Mouse (Mus musculus): ENCODE measurements at regions not wholly inside any gene's neighbourhood (a gene's known extent, or its start where the extent isn't known, plus 50 kb on each side); places are given as distances from the start of the nearest gene placed in this dataset.

DNA sequence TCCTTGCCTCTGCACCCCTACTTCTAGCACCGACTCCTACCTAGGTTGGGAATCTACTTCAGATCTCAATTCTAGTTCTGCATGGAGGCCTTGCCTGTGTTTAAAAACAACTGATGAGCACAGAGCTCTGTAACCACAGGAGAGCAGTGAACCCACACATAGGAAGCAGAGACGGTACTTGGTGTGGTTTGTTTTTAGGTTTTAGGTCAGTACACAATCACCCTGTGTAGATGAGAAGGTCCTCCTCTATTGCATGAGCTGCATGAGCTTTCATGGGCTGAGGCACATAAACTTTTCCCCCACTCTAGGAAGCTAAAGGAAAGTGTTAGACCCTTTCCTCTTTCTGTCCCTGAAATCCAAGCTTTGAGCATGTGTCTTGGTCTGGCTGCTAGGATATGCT, 390.4 kb upstream of the Nrp1 start:
- 85% methylated on average over 2 of the region's 2 CpGs for WGBS
- H3K4me3 ChIP-seq (replicated peaks): no peak overlapping the region
- H3K27ac ChIP-seq: no peak overlapping the region
- no peak overlapping the region for H3K4me2 ChIP-seq
- H3K9ac ChIP-seq: no peak overlapping the region
- no peaks in the 10 kb centered on the region for H3K9me3 ChIP-seq (replicated peaks)
- H3K36me3 ChIP-seq: no peaks in the 10 kb centered on the region
- no peak for ATAC-seq (replicated peaks; ENCODE audit: low FRiP score)
- H3K27me3 ChIP-seq: no peaks in the 10 kb centered on the region
- 0 out of 2 replicates have a peak, but pooled peaks cover 9% of the 10 kb centered on the region for H3K4me1 ChIP-seq

DNA sequence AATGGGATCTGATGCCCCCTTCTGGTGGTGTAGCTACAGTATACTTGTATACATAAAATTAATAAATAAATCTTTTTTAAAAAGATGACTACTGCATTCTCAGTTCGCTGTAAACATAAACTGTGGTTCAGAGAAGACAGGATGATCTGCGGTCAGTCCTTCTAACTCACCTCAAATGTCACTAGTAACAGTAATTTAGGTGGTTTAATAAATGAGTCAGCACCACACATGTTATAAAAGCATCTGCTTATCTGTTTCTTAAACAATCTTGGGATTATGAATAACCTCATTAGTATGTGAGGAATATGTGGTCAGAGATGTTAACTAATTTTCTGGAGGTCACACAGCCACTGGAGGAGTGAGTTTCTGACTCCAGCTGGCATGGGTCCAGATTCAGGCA, 385.2 kb upstream of the Nrp1 start:
- no peaks in the 10 kb centered on the region for H3K36me3 ChIP-seq
- no peak for ATAC-seq (replicated peaks; ENCODE audit: low FRiP score)
- WGBS: 96% methylated on average over 2 of the region's 2 CpGs

DNA sequence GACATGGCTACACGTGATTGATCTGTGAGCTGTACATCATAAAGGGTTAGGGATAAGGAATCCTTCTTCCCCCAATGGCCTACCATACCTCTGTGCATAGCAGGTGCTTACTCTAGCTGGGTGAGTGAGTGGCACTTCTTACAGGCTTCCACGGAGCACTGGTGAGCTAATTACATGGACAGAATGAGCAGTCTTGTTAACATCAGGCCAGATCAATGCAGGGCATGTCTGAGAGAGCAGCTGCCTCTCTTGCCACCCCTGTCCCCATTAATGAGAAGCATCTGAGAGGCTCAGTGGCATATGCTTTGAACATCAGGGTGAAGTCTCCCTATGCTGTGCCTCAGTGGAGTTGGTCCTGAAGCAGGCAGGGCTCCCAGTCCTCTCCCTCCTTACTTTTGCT, 380.7 kb upstream of the Nrp1 start:
- no peak for ATAC-seq (replicated peaks; ENCODE audit: low FRiP score)
- 59% methylated on average over 2 of the region's 2 CpGs for WGBS
- Histone ChIP-seq H3K27me3 (no peaks in the 10 kb centered on the region), H3K27ac (no peak overlapping the region), H3K4me2 (no peak overlapping the region), H3K9me3 (replicated peaks) (no peaks in the 10 kb centered on the region), H3K36me3 (no peaks in the 10 kb centered on the region), H3K4me1 (no peaks in the 10 kb centered on the region), H3K9ac (no peak overlapping the region), H3K4me3 (replicated peaks) (no peak overlapping the region)

More for the DNA sequence above, 385.2 kb upstream of the Nrp1 start:
- Histone ChIP-seq H3K4me1 (no peaks in the 10 kb centered on the region), H3K27ac (no peak overlapping the region), H3K9me3 (replicated peaks) (no peaks in the 10 kb centered on the region), H3K4me2 (no peak overlapping the region), H3K9ac (no peak overlapping the region), H3K4me3 (replicated peaks) (no peak overlapping the region), H3K27me3 (no peaks in the 10 kb centered on the region)

DNA sequence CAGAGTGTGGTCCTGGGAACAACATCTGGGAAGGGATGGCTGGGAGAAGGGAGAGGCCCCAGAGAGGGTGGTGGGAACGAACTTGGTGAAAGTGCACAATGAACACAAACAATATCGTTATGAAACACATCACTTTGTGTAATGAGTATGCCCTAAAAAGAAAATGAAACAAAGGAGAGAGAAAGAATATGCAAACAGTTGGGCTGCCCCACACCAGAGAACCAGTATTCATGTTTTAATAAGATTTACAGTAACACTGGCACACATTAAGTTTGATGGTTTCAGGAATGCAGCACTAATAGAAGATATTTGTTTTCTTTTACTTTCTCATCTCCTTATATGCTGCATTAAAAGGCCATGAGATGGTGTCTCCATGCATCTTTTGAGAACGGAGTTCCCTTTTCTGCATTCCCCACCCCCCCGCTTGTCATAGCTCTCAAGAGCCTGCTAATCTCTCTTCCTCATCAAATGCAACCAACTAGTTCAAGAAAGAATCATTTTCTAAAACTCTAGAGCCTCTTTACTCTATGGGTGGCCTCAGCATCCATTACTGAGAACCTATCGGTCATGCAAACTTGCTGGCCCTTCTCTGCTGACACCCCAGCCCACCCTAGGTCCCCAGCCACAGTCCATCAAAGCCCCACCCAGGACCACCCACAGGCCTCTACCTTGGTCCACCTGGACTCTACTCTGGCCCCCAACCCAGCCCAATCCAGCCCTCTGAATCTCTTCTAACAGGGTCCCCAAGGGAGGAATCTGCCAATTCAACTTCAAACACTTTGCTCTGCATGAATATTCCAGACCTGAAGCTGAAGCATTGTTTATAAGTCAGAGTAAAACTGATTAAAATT, 379.0 kb upstream of the Nrp1 start:
- Histone ChIP-seq H3K27me3 (no peaks in the 10 kb centered on the region), H3K36me3 (no peaks in the 10 kb centered on the region), H3K9me3 (replicated peaks) (no peaks in the 10 kb centered on the region), H3K4me3 (replicated peaks) (no peak overlapping the region), H3K9ac (no peak overlapping the region), H3K4me1 (no peaks in the 10 kb centered on the region), H3K27ac (no peak overlapping the region), H3K4me2 (no peak overlapping the region)
- no peak for ATAC-seq (replicated peaks; ENCODE audit: low FRiP score)
- 72% methylated on average over 5 of the region's 5 CpGs for WGBS

DNA sequence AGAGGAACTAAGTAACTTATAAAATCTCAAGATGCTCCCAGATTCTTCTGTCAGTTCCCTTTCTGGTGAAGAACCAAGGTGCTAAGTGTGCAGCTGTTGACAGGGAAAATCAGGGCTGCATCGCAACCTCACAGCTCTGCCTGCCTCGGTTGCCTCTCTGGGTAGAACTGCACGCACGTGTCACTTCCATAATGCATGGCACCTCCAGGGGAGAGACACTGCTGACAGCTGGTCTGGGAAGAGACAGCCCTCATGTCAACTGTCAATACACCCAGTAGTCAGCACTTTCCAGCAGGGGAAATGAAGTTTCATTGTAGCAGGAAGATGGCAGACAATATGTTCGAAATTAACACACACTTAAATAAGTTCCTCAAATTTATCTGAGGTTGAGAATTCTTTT, 376.2 kb upstream of the Nrp1 start:
- no peak overlapping the region for H3K4me3 ChIP-seq (replicated peaks)
- H3K27me3 ChIP-seq: no peaks in the 10 kb centered on the region
- H3K4me2 ChIP-seq: no peak overlapping the region
- no peak for ATAC-seq (replicated peaks; ENCODE audit: low FRiP score)
- no peak overlapping the region for H3K27ac ChIP-seq
- H3K9me3 ChIP-seq (replicated peaks): no peaks in the 10 kb centered on the region
- 0 out of 2 replicates have a peak, but pooled peaks cover 3% of the 10 kb centered on the region for H3K4me1 ChIP-seq
- 76% methylated on average over 5 of the region's 5 CpGs for WGBS
- no peaks in the 10 kb centered on the region for H3K36me3 ChIP-seq
- no peak overlapping the region for H3K9ac ChIP-seq

DNA sequence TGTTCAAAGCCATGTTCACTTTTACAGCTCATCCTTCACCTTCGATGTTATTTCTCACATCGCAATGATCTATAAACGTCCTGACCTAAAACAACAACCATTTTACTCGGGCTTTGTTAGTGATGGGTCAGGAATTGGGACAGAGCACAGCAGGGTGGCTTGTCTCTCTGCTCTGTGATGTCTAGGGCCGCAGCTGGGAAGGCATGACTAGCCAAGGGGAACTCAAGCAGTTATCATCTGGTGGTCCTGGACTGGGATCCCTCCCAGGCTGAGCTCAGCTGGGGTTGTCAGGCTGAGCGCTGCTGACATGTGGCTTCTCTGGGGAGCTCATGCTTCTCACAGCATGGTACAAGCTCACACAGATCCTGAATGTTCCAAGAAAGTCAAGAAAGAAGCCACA, 372.8 kb upstream of the Nrp1 start:
- 46% methylated on average over 6 of the region's 6 CpGs for WGBS
- ATAC-seq (replicated peaks; ENCODE audit: low FRiP score): peak; percentile 86

DNA sequence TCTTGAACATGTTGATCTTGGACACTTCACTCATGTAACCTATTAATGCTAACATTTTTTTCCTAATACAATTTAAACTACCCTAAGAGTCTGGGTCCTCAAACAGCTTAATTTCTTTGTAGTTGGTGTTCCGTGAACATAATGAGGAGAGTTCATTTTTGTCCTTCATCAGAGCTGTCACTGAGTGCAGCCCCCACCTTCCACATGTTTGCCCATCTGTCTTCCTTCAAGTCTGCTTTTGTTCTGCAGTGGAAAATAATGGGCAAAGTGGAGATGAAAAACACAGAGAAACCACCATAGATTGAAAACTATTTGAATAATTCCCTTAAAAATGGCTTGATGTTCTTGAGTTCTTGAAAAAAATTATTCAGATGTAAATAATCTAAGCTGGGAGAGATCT, 369.5 kb upstream of the Nrp1 start:
- no peak for ATAC-seq (replicated peaks; ENCODE audit: low FRiP score)

More for the DNA sequence above, 372.8 kb upstream of the Nrp1 start:
- Histone ChIP-seq H3K4me3 (replicated peaks) (no peak overlapping the region), H3K9me3 (replicated peaks) (no peaks in the 10 kb centered on the region), H3K27me3 (no peaks in the 10 kb centered on the region), H3K36me3 (no peaks in the 10 kb centered on the region), H3K9ac (no peak overlapping the region), H3K27ac (no peak overlapping the region), H3K4me1 (0 out of 2 replicates have a peak, but pooled peaks cover 3% of the 10 kb centered on the region), H3K4me2 (no peak overlapping the region)

DNA sequence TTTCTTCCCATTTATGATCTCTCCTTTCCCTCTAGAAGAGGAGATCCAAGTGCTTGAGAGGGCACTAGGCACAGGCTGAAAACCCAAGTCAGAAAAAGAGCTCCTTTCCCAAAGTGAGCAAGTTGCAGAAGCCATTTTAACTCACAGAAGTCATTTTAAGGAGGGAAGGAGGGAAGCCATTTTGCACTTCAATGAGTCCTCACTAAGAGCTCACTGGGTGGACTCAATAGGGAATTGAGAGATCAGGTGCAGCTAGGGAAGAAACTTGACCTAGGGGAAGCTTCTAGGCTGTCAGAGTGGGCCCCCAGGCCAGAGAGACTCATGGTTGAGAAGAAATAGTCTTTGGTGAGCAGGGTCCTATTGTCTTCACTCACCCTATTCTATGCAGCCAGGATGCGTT, 363.5 kb upstream of the Nrp1 start:
- Histone ChIP-seq H3K9ac (no peak overlapping the region), H3K4me2 (no peak overlapping the region), H3K4me1 (no peaks in the 10 kb centered on the region), H3K9me3 (replicated peaks) (no peaks in the 10 kb centered on the region), H3K4me3 (replicated peaks) (no peak overlapping the region), H3K27me3 (no peaks in the 10 kb centered on the region), H3K27ac (no peak overlapping the region), H3K36me3 (no peaks in the 10 kb centered on the region)
- WGBS: 89% methylated on average over 1 of the region's 1 CpGs
- ATAC-seq (replicated peaks; ENCODE audit: low FRiP score): no peak

More for the DNA sequence above, 369.5 kb upstream of the Nrp1 start:
- no peaks in the 10 kb centered on the region for H3K27me3 ChIP-seq
- H3K9ac ChIP-seq: no peak overlapping the region
- no peaks in the 10 kb centered on the region for H3K9me3 ChIP-seq (replicated peaks)
- H3K27ac ChIP-seq: no peak overlapping the region
- 75% methylated on average over 1 of the region's 1 CpGs for WGBS
- 0 out of 2 replicates have a peak, but pooled peaks cover 3% of the 10 kb centered on the region for H3K4me1 ChIP-seq
- H3K4me2 ChIP-seq: no peak overlapping the region
- no peaks in the 10 kb centered on the region for H3K36me3 ChIP-seq
- no peak overlapping the region for H3K4me3 ChIP-seq (replicated peaks)

DNA sequence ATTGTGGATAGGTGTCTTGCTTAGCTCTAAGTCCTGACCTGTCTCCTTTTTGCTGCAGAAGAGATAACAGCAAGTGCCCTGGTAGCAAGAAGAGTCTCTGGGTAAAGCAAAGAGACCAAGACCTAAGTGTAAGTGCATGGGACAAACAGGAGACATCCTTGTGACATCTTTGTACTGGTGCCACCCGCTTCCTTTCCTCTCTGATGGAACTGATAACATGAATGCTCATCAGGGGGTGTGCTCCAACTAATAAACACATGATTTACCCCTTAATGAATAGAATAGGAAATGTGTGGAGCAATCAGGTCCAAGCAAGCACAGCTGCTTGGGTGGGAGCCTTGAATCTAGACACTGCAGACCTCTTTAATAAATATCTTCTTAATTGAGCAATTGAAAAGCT, 362.9 kb upstream of the Nrp1 start:
- no peaks in the 10 kb centered on the region for H3K27me3 ChIP-seq
- H3K9me3 ChIP-seq (replicated peaks): no peaks in the 10 kb centered on the region
- WGBS: 88% methylated on average over 1 of the region's 1 CpGs
- no peaks in the 10 kb centered on the region for H3K36me3 ChIP-seq
- no peak for ATAC-seq (replicated peaks; ENCODE audit: low FRiP score)
- no peaks in the 10 kb centered on the region for H3K4me1 ChIP-seq
- H3K4me3 ChIP-seq (replicated peaks): no peak overlapping the region
- H3K27ac ChIP-seq: no peak overlapping the region
- no peak overlapping the region for H3K4me2 ChIP-seq
- H3K9ac ChIP-seq: no peak overlapping the region

DNA sequence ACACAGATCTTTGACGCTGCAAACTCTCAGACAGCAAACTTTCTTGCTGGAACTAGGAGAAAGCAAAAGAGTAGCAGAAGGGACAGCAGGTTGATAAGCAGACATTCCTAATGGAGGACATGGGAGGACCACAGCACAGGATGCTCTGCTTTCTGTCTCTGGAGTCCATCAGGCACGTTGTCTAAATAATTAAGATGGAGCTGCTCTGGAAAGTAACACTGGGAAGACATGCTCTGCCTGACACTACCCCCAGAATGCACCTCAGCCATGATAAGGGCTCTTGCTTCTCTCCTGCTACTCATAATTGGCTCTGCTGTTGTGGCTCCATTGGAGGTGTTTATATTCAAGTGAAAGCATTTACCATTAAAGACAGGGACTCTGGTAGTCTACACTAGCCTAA, 356.0 kb upstream of the Nrp1 start:
- WGBS: 75% methylated on average over 2 of the region's 2 CpGs
- H3K27ac ChIP-seq: no peak overlapping the region
- ATAC-seq (replicated peaks; ENCODE audit: low FRiP score): no peak

DNA sequence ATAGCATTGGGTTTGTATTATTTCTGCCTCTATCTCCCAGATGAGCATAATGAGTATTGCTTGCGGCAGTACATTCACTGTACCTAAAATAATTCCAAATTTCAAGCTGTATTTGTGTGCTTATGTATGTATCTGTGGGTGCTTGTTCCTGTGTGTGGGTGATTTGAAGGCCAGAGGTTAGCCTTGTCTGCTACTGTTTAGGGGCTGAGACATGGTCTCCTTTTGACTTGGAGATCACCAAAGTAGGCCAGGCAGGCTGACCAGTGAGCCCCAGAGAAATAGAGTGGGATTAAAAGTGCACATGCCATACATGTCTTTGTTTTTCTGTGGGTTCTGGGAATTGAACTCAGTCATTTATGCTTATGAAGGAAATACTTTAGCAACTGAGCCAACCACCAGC, 355.6 kb upstream of the Nrp1 start:
- no peak overlapping the region for H3K4me2 ChIP-seq
- no peak overlapping the region for H3K27ac ChIP-seq
- no peak overlapping the region for H3K4me3 ChIP-seq (replicated peaks)
- peaks cover 9% of the 10 kb centered on the region; the same call in 1 of the 2 replicates for H3K4me1 ChIP-seq
- ATAC-seq (replicated peaks; ENCODE audit: low FRiP score): no peak
- no peaks in the 10 kb centered on the region for H3K9me3 ChIP-seq (replicated peaks)
- H3K27me3 ChIP-seq: no peaks in the 10 kb centered on the region
- WGBS: 90% methylated on average over 1 of the region's 1 CpGs
- no peak overlapping the region for H3K9ac ChIP-seq
- H3K36me3 ChIP-seq: no peaks in the 10 kb centered on the region

More for the DNA sequence above, 356.0 kb upstream of the Nrp1 start:
- peaks cover 9% of the 10 kb centered on the region; the same call in 1 of the 2 replicates for H3K4me1 ChIP-seq
- H3K36me3 ChIP-seq: no peaks in the 10 kb centered on the region
- no peak overlapping the region for H3K9ac ChIP-seq
- no peaks in the 10 kb centered on the region for H3K9me3 ChIP-seq (replicated peaks)
- H3K27me3 ChIP-seq: no peaks in the 10 kb centered on the region
- H3K4me3 ChIP-seq (replicated peaks): no peak overlapping the region
- no peak overlapping the region for H3K4me2 ChIP-seq

DNA sequence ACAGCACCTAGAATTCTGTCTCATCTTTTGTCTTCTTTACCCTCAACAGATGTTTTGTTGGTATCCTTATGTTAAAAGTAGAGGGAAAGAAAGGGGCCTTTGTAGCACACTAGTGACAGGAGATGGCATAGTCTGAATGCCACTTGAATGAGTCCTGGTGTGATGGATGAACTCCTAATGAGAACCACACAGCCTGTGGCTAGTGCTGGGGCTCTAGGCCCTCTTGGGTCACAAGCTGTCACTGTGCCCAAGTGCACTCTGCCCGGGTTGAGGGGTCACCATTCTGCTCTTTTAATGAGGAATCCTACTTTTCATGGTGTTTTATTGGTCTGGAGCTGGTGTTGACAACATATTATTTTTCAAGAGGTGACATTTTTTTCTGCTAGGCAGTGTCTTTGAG, 355.0 kb upstream of the Nrp1 start:
- no peaks in the 10 kb centered on the region for H3K9me3 ChIP-seq (replicated peaks)
- no peak for ATAC-seq (replicated peaks; ENCODE audit: low FRiP score)
- no peak overlapping the region for H3K4me2 ChIP-seq
- no peak overlapping the region for H3K27ac ChIP-seq
- H3K4me1 ChIP-seq: peaks cover 11% of the 10 kb centered on the region
- H3K27me3 ChIP-seq: no peaks in the 10 kb centered on the region
- H3K36me3 ChIP-seq: no peaks in the 10 kb centered on the region
- no peak overlapping the region for H3K4me3 ChIP-seq (replicated peaks)
- WGBS: 17% methylated on average over 1 of the region's 1 CpGs
- no peak overlapping the region for H3K9ac ChIP-seq

DNA sequence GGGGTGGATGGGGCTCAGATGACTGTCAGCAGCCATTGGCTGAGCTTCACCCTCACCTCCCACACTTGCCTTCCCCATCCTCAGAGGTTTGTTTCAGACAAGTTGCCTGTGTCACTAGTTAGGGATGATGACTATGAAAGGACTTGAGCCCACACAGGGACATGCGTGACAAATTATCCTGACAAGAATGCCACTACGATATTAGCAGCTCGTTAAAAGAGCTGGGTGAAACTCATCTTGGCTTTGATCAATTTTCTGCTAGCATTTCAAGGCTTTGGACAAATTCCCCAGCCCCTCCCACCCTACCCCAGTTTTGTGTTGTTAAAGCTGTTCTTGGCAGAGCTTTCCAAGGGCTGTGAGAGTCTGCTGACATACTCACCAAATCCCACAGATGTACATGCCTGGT, 354.5 kb upstream of the Nrp1 start:
- H3K27me3 ChIP-seq: no peaks in the 10 kb centered on the region
- H3K27ac ChIP-seq: no peak overlapping the region
- no peak overlapping the region for H3K9ac ChIP-seq
- peaks cover 11% of the 10 kb centered on the region for H3K4me1 ChIP-seq
- no peak overlapping the region for H3K4me3 ChIP-seq (replicated peaks)
- H3K36me3 ChIP-seq: no peaks in the 10 kb centered on the region
- no peaks in the 10 kb centered on the region for H3K9me3 ChIP-seq (replicated peaks)
- H3K4me2 ChIP-seq: no peak overlapping the region
- 33% methylated on average over 3 of the region's 3 CpGs for WGBS
- ATAC-seq (replicated peaks; ENCODE audit: low FRiP score): no peak

All from kidney, embryonic 15.5 days (tissue).